Mouse (Mus musculus) thymus, adult 2 months (tissue): Measurements from ENCODE around the gene Tmx2. TPM values are rescaled to one million over a fixed set of nuclear protein-coding genes. Genes with fewer than 3 reads are reported as not detected.

Source experiments
- DNase-seq: peaks from one replicate; pipeline ENCODE4 v3.0.0; 2021
- H3K27ac ChIP-seq: fragments of 200-500 bp; 2 replicates; pipeline ENCODE4 v1.5.1; 2012; ENCODE audit warnings: low read length, control low read depth; ENCODE audit not compliant: control insufficient read depth, insufficient read depth
- H3K27me3 ChIP-seq: fragments of 200-500 bp; 2 replicates; pipeline ENCODE4 v1.6.1; 2012; ENCODE audit warnings: mild to moderate bottlenecking, low read length, moderate library complexity, mixed read lengths; ENCODE audit not compliant: control insufficient read depth, insufficient read depth
- H3K36me3 ChIP-seq: fragments of 200-500 bp; 2 replicates; pipeline ENCODE4 v1.6.1; 2012; ENCODE audit warnings: mild to moderate bottlenecking, low read length, moderate library complexity; ENCODE audit not compliant: control insufficient read depth, insufficient read depth
- H3K4me1 ChIP-seq: fragments of 200-500 bp; replicated peaks from 2 replicates; pipeline ENCODE4 v1.6.1; 2012; ENCODE audit warnings: low read length; ENCODE audit not compliant: control insufficient read depth, insufficient read depth
- H3K4me3 ChIP-seq: fragments of 200-500 bp; 2 replicates; pipeline ENCODE4 v1.5.1; 2012; ENCODE audit warnings: mild to moderate bottlenecking, low read length, control low read depth, moderate library complexity; ENCODE audit not compliant: control insufficient read depth, insufficient read depth
- CTCF ChIP-seq: fragments of 200-500 bp; IDR thresholded peaks from 2 replicates; pipeline ENCODE4 v1.5.1; 2012; ENCODE audit warnings: mild to moderate bottlenecking, control low read depth, low read length, moderate library complexity, borderline replicate concordance; ENCODE audit not compliant: control insufficient read depth, poor library complexity, insufficient read depth; ENCODE audit errors: extremely low read depth
- POLR2A ChIP-seq: fragments of 200-500 bp; IDR thresholded peaks from 2 replicates; pipeline ENCODE4 v1.6.1; 2012; ENCODE audit warnings: mild to moderate bottlenecking, low read length, control low read depth, moderate library complexity; ENCODE audit not compliant: control insufficient read depth, poor library complexity, insufficient read depth; ENCODE audit errors: extremely low read depth
- WGBS: fragments of 180-500 bp; shearing (Covaris S2); methylation state at CpG from one replicate; pipeline ENCODE4 v1.1.7; 2018; 5-methylcytosine and 5-hydroxymethylcytosine counted together
- polyA plus RNA-seq: library from polyadenylated mRNA; depleted of rRNA; stranded (reverse); fragments of >200 nt; gene quantifications from 2 replicates; pipeline ENCODE4 v1.2.3, GENCODE M21; 2012

The Tmx2 gene
- polyA plus RNA-seq, 1 experiment, result 53.8 TPM

DNA sequence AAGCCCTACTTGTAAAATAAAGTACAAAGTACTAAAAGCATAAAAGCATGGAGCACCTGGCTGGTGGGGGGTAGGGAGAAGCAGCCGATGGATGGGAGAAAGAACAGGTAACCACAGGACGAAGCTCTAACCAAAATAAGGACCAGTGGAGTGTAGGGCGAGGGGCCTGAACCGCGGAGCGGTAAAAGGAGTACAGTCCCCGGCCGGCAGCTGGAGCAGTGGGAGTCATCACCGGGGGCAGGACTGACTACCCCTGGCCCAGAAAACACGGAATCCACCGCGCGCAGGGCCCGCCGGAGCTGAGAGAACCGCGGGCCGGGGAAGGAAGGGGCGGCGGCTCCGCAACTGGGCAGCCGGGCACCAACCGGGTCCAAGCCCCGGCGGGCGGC, 35.5 kb upstream of the Tmx2 start:
- WGBS, result 0% methylated on average over 26 of the region's 26 CpGs
- peaks cover 3% of the 10 kb centered on the region for H3K4me1 ChIP-seq
- peak overlapping the region; percentile 82 for H3K4me3 ChIP-seq
- H3K27me3 ChIP-seq, result no peaks in the 10 kb centered on the region
- TF ChIP-seq POLR2A, result no peak
- no peak for TF ChIP-seq CTCF
- no peak for DNase-seq
- peak overlapping the region; percentile 35; the same call in 1 of the 2 replicates for H3K27ac ChIP-seq
- H3K36me3 ChIP-seq, result peaks cover 8% of the 10 kb centered on the region; the same call in 1 of the 2 replicates

DNA sequence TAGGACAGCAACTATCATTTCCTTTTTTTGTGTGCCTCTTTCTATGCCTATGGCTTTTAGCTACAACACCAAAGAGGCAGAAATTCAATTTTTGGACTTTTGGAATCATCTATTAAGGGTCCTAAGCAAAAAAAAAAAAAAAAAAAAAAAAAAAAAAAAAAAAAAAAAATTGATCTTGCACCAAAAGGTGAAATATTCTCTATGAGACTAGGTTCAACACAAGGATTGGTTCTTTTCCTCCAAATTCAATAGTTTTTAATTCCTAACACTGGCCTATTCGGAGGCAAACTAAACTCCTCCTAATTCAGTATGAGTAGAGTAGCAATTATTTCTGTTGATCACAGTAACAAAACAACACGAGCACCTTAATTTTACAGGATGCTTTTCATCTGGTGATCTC, 33.0 kb upstream of the Tmx2 start:
- TF ChIP-seq CTCF (no peak), POLR2A (no peak)
- H3K27ac ChIP-seq, result no peak overlapping the region
- 87% methylated on average over 2 of the region's 2 CpGs for WGBS
- no peak overlapping the region for H3K4me3 ChIP-seq
- DNase-seq, result no peak
- peaks cover 17% of the 10 kb centered on the region; the same call in 1 of the 2 replicates for H3K36me3 ChIP-seq
- peaks cover 3% of the 10 kb centered on the region for H3K4me1 ChIP-seq
- H3K27me3 ChIP-seq, result no peaks in the 10 kb centered on the region

DNA sequence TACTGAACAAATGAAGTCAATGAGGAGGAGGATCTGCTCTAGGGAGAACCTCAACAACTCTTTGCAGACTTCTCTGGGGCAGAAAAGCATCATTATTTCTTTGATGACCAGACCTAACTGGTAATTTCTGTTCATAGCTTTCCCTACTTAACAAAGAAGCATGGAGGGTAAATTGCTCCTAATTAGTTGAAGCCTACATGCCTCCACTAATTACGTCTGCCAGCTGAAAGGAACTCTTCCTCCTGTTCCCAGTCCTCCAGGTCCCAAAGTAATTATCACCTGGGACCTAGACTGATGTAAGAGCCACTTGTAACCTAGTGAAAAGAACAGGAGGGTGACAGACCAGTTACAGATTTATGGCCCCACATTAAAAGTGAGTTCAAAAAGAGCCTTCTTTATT, 28.6 kb upstream of the Tmx2 start:
- Histone ChIP-seq H3K27ac (no peak overlapping the region), H3K4me3 (no peak overlapping the region), H3K4me1 (no peaks in the 10 kb centered on the region), H3K27me3 (no peaks in the 10 kb centered on the region), H3K36me3 (peaks cover 36% of the 10 kb centered on the region)
- 93% methylated on average over 1 of the region's 1 CpGs for WGBS
- TF ChIP-seq POLR2A, result no peak
- TF ChIP-seq CTCF, result no peak
- DNase-seq, result no peak

DNA sequence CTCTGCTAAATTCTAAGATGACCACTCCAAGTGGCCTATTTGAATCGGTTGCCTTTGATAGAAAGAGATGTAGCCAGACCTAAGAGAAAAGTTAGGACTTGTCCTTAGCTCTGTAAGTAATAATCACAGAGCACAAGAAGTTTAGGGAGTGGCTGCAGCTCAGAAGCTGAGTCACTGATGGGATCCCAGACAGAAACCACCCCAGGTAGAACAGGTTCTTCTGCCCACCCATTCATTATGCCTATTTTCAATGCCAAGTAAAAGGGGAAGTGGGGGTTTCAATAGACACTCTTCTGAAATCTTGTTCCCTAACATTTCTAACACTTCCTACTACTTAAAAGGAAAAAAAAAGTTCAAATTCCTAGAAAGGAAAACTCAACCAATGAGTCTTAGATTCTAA, 26.4 kb upstream of the Tmx2 start:
- Histone ChIP-seq H3K27me3 (no peaks in the 10 kb centered on the region), H3K4me1 (no peaks in the 10 kb centered on the region), H3K36me3 (peaks cover 35% of the 10 kb centered on the region), H3K4me3 (no peak overlapping the region), H3K27ac (no peak overlapping the region)
- WGBS, result 94% methylated on average over 1 of the region's 1 CpGs
- DNase-seq, result no peak
- TF ChIP-seq CTCF (no peak), POLR2A (no peak)

DNA sequence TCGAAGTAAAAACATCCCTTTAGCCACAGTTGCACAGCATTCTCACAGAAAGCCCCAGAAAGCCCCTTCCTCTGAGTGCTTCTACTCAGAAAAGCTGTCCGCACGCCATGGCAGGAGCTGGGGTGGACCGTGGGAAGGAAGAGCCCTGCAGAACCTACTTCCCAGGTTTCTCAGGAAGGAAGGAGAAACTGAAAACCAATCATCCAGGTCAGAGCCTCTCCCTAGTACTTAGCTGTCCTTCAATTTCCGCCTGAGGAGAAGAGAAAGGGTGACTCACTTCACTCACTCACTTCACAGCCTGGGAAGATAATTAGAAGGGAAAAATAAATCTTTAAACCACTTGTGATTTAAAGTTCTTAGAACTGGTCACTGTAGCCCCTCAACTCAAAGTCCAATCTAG, 25.4 kb upstream of the Tmx2 start:
- Histone ChIP-seq H3K36me3 (peaks cover 32% of the 10 kb centered on the region), H3K4me3 (no peak overlapping the region), H3K27ac (no peak overlapping the region), H3K27me3 (no peaks in the 10 kb centered on the region), H3K4me1 (no peaks in the 10 kb centered on the region)
- WGBS, result 93% methylated on average over 5 of the region's 5 CpGs
- no peak for TF ChIP-seq POLR2A
- no peak for TF ChIP-seq CTCF
- no peak for DNase-seq

DNA sequence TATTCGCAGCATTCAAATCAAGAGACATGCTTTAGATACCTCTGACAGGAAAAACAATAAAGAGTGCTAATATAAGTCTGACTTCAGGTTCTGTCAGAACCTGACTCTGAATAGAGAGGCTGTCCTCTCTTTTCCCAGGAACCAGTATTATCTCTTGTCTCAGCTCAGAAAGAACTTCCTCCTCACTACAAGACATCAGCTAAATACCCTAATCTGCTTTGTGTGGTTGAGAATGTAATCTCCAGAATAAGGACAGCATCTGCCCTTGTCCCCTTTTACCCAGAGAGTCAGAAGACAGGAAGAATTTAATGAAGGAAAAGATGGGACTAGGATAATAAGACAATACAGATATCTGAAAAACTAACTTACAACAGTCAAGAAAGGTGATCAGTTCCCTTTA, 24.6 kb upstream of the Tmx2 start:
- 97% methylated on average over 1 of the region's 1 CpGs for WGBS
- H3K4me1 ChIP-seq, result no peaks in the 10 kb centered on the region
- H3K4me3 ChIP-seq, result no peak overlapping the region
- H3K27me3 ChIP-seq, result no peaks in the 10 kb centered on the region
- H3K36me3 ChIP-seq, result peaks cover 27% of the 10 kb centered on the region
- no peak for DNase-seq
- no peak for TF ChIP-seq CTCF
- no peak for TF ChIP-seq POLR2A
- no peak overlapping the region for H3K27ac ChIP-seq
